Mouse (Mus musculus) ES-E14 (cell line): ENCODE measurements around the gene Hnrnph1. TPM values are rescaled to one million over a fixed set of nuclear protein-coding genes. Genes with fewer than 3 reads are reported as not detected.
A peak's percentile ranks its signal among the peaks of the same experiment; 100 is the strongest.

ENCODE experiments used
- DNase-seq: peaks from one replicate; pipeline ENCODE4 v3.0.0-alpha.2; 2013; ENCODE audit warnings: low read depth, low spot score
- H3K27ac ChIP-seq: 2 replicates; pipeline ENCODE4 v1.5.1; 2012; ENCODE audit warnings: low read depth, mild to moderate bottlenecking, low read length, moderate library complexity, mixed read lengths; ENCODE audit not compliant: poor library complexity, insufficient read depth, severe bottlenecking
- H3K36me3 ChIP-seq: 2 replicates; pipeline ENCODE4 v1.6.1; 2012; ENCODE audit warnings: mild to moderate bottlenecking, low read length, moderate library complexity, mixed read lengths; ENCODE audit not compliant: control insufficient read depth, poor library complexity, insufficient read depth, severe bottlenecking
- H3K4me1 ChIP-seq, 2 experiments: fragments of 150-350 bp in 1 of 2; sonication (generic) in 1 of 2; 2 replicates each; pipeline ENCODE4 v1.6.1; 2012; ENCODE audit warnings: low read length in 2 of 2, mild to moderate bottlenecking in 1 of 2, mixed read lengths in 1 of 2; ENCODE audit not compliant: control insufficient read depth in 2 of 2, insufficient read depth in 2 of 2, poor library complexity in 1 of 2
- H3K4me3 ChIP-seq, 2 experiments: fragments of 150-350 bp in 1 of 2; sonication (generic) in 1 of 2; 2 replicates each; pipeline ENCODE4 v1.5.1; 2012; ENCODE audit warnings: low read length in 2 of 2, low read depth in 1 of 2, mild to moderate bottlenecking in 1 of 2, mixed read lengths in 1 of 2; ENCODE audit not compliant: insufficient read depth in 1 of 2, poor library complexity in 1 of 2, severe bottlenecking in 1 of 2
- H3K9ac ChIP-seq: 2 replicates; pipeline ENCODE4 v1.6.1; 2012; ENCODE audit warnings: low read depth, mild to moderate bottlenecking, low read length, mixed read lengths; ENCODE audit not compliant: poor library complexity, insufficient read depth, severe bottlenecking
- H3K9me3 ChIP-seq: fragments of 150-350 bp; sonication (generic); 2 replicates; pipeline ENCODE4 v1.6.1; 2012; ENCODE audit warnings: low read depth, mild to moderate bottlenecking, low read length; ENCODE audit not compliant: control insufficient read depth, insufficient read depth
- CHD2 ChIP-seq: IDR thresholded peaks from 2 replicates; pipeline ENCODE4 v1.6.1; 2014; ENCODE audit warnings: mild to moderate bottlenecking, low read depth, low read length, inconsistent platforms
- HCFC1 ChIP-seq: IDR thresholded peaks from 2 replicates; pipeline ENCODE4 v1.6.1; 2012; ENCODE audit warnings: low read length, inconsistent platforms, borderline replicate concordance; ENCODE audit not compliant: insufficient read depth
- MAFK ChIP-seq: IDR thresholded peaks from 2 replicates; pipeline ENCODE4 v1.6.1; 2014; ENCODE audit warnings: mild to moderate bottlenecking, low read depth, low read length, inconsistent platforms; ENCODE audit not compliant: insufficient read depth
- ZC3H11A ChIP-seq: IDR thresholded peaks from 2 replicates; pipeline ENCODE4 v1.6.1; 2012; ENCODE audit warnings: low read depth, mild to moderate bottlenecking, inconsistent platforms, low read length, borderline replicate concordance
- ZNF384 ChIP-seq: IDR thresholded peaks from 2 replicates; pipeline ENCODE4 v1.6.1; 2012; ENCODE audit warnings: low read depth, low read length, inconsistent platforms
- in situ Hi-C, 2 experiments: fragments of 600-800 bp; cut with MboI; formaldehyde crosslinking; loops; one replicate each; pipeline ENCODE4 v1.15.1; 2025; ENCODE audit warnings: low sequenced_read_pairs in 2 of 2, inconsistent platforms in 1 of 2; ENCODE audit not compliant: unreplicated experiment in 2 of 2
- total RNA-seq: library from RNA; depleted of rRNA; stranded (reverse); fragments of 300-350 nt; gene quantifications from 2 replicates; pipeline ENCODE4 v1.2.3, GENCODE M21; 2012; rRNA removed

The Hnrnph1 gene
- 308 and 401 TPM in 2 replicates for total RNA-seq

- Histone ChIP-seq H3K9me3 (no peaks in the 10 kb centered on the region), H3K27ac (peak within 1 kb of the TSS; percentile 95), H3K4me3 (peak within 1 kb of the TSS; percentile 76 to 96), H3K4me1 (peaks cover 0 to 7% of the 10 kb centered on the region in 2 experiments; a peak in 3 of 4 replicates), H3K36me3 (peaks cover 13% of the 10 kb centered on the region), H3K9ac (peak within 1 kb of the TSS; percentile 97)
- in situ Hi-C loops: no loop called here
- DNase-seq: peak; percentile 96
- peak; percentile 93 for TF ChIP-seq ZNF384
- no peak for TF ChIP-seq ZC3H11A
- peak; percentile 43; the same call in 1 of the 2 replicates for TF ChIP-seq HCFC1
Observed at GRCm38 (mm10) chr11:50376911-50377891, at the start of gene Hnrnph1. Hnrnph1 (plus strand) TSS chr11:50376990.

DNA sequence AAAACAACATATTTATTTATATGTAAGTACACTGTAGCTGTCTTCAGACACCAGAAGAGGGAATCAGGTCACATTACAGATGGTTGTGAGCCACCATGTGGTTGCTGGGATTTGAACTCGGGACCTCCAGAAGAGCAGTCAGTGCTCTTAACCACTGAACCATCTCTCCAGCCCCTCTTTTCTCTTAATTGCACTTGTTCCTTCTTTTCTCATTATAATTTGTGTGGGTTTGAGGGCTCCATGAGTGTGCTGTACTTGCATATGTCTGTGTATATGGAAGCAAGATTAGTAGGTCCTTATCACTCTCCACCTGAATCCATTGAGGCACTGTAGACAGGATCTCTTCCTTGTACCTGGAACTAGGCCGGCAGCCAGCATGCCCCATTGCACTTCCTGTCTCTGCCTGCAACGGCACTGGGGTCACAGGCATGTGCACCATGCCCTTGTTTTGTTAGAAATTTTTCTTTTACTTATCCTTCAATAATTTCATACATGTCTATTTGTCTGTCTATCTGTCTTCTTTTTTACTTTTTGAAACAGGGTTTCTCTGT lies 48.6 kb upstream of the Hnrnph1 start:
- TF ChIP-seq CHD2 (no peak), MAFK (no peak), HCFC1 (no peak), ZNF384 (no peak), ZC3H11A (no peak)
- Histone ChIP-seq H3K4me1 (peaks cover 2 to 9% of the 10 kb centered on the region in 2 experiments), H3K36me3 (peaks cover 2% of the 10 kb centered on the region; the same call in 1 of the 2 replicates), H3K4me3 (no peak overlapping the region), H3K9me3 (no peaks in the 10 kb centered on the region), H3K9ac (no peak overlapping the region), H3K27ac (no peak overlapping the region)
- DNase-seq: no peak
- in situ Hi-C loops: no loop called here

GRCm38 (mm10) chr11:50329378-50329777 lies 47.4 kb upstream of the Hnrnph1 start:
- Histone ChIP-seq H3K9ac (no peak overlapping the region), H3K36me3 (peaks cover 2% of the 10 kb centered on the region; the same call in 1 of the 2 replicates), H3K4me1 (no peaks in the 10 kb centered on the region; a peak in 2 of 4 replicates), H3K27ac (no peak overlapping the region), H3K9me3 (no peaks in the 10 kb centered on the region), H3K4me3 (no peak overlapping the region)
- TF ChIP-seq HCFC1 (no peak), ZNF384 (no peak), MAFK (no peak), CHD2 (no peak), ZC3H11A (no peak)
- in situ Hi-C loops: no loop called here
- no peak for DNase-seq

DNA sequence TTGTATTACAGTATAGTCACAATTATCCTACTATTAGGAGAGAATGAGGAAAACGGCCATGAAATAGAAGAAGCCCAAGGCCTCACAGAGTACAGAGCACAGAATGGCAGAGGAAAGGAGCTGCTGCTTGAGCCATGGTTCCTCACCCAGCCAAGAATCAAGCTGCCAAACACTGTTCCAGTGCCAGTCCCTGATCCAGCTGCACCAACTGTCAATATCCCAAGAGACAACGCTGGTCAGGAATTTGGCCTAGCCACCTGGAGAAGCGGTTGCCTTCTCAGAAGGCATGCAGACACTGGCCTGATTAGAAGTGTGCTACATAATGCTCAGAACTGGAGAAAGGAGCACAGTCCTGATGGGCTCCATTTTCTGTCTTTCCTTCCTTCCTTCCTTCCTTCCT lies 43.6 kb upstream of the Hnrnph1 start:
- Histone ChIP-seq H3K4me3 (no peak overlapping the region), H3K36me3 (peaks cover 2% of the 10 kb centered on the region; the same call in 1 of the 2 replicates), H3K9me3 (no peaks in the 10 kb centered on the region), H3K4me1 (no peaks in the 10 kb centered on the region; a peak in 1 of 4 replicates), H3K27ac (no peak overlapping the region), H3K9ac (no peak overlapping the region)
- TF ChIP-seq ZC3H11A (no peak), CHD2 (no peak), ZNF384 (no peak), HCFC1 (no peak), MAFK (no peak)
- in situ Hi-C loops: no loop called here
- no peak for DNase-seq
